Mouse (Mus musculus) heart, postnatal 0 days (tissue): ENCODE data around the gene Glp2r. TPM values are rescaled to one million over a fixed set of nuclear protein-coding genes. Genes with fewer than 3 reads are reported as not detected.

ENCODE experiments used
- ATAC-seq: fragments of 200-750 bp; cut with Nextera tagmentation; 2 replicates; pipeline ENCODE4 v1.8.0; 2017; ENCODE audit warnings: low read depth, moderate number of reproducible peaks, moderate library complexity; ENCODE audit not compliant: insufficient read depth
- DNase-seq: peaks from one replicate; pipeline ENCODE4 v3.0.0-alpha.2; 2016; ENCODE audit warnings: low spot score
- H3K27ac ChIP-seq: fragments of 300-500 bp; sonication (generic); 2 replicates; pipeline ENCODE4 v1.5.1; 2014; ENCODE audit warnings: low read depth, mild to moderate bottlenecking
- H3K27me3 ChIP-seq: fragments of 300-500 bp; sonication (generic); 2 replicates; pipeline ENCODE4 v1.6.1; 2014; ENCODE audit warnings: low read length, mixed read lengths; ENCODE audit not compliant: control insufficient read depth, insufficient read depth
- H3K36me3 ChIP-seq: fragments of 300-500 bp; sonication (generic); replicated peaks from 2 replicates; pipeline ENCODE4 v1.6.1; 2014; ENCODE audit warnings: low read length, mixed read lengths; ENCODE audit not compliant: control insufficient read depth, insufficient read depth
- H3K4me1 ChIP-seq: fragments of 300-500 bp; sonication (generic); 2 replicates; pipeline ENCODE4 v1.6.1; 2014; ENCODE audit warnings: antibody characterized with exemption; ENCODE audit not compliant: control insufficient read depth, insufficient read depth
- H3K4me2 ChIP-seq: fragments of 300-500 bp; sonication (generic); 2 replicates; pipeline ENCODE4 v1.6.1; 2014; ENCODE audit warnings: low read depth, mild to moderate bottlenecking, low read length, moderate library complexity
- H3K4me3 ChIP-seq: fragments of 300-500 bp; sonication (generic); 2 replicates; pipeline ENCODE4 v1.5.1; 2014; ENCODE audit warnings: low read depth, low read length
- H3K9ac ChIP-seq: fragments of 300-500 bp; sonication (generic); replicated peaks from 2 replicates; pipeline ENCODE4 v1.6.1; 2014; ENCODE audit warnings: low read depth, low read length, mixed read lengths
- H3K9me3 ChIP-seq: fragments of 300-500 bp; sonication (generic); replicated peaks from 2 replicates; pipeline ENCODE4 v1.6.1; 2016; ENCODE audit warnings: low read length; ENCODE audit not compliant: control insufficient read depth
- CTCF ChIP-seq: IDR thresholded peaks from 2 replicates; pipeline ENCODE4 v1.5.1; 2016; ENCODE audit warnings: antibody characterized with exemption, control low read depth, low read depth
- EP300 ChIP-seq: IDR thresholded peaks from 2 replicates; pipeline ENCODE4 v1.6.1; 2016; ENCODE audit warnings: antibody characterized with exemption, low read depth
- WGBS: fragments of 180-500 bp; shearing (Covaris S2); extraction: QIAGEN DNeasy Blood & Tissue Kit; methylation state at CpG from one replicate; pipeline ENCODE4 v1.1.7; 2014; 5-methylcytosine and 5-hydroxymethylcytosine counted together
- polyA plus RNA-seq: library from polyadenylated mRNA; unstranded; fragments of >200 nt; fragmentation: Nextera tagmentation; extraction: Ambion mirVana; gene quantifications from 2 replicates; pipeline ENCODE4 v1.2.1, GENCODE M21; 2015
- total RNA-seq: library from RNA; depleted of rRNA; stranded (reverse); fragments of >200 nt; gene quantifications from 2 replicates; pipeline ENCODE4 v1.2.3, GENCODE M21; 2014; ENCODE audit warnings: low replicate concordance

Gene Glp2r
- total and polyA plus RNA-seq, 2 experiments from 2014 or later: not detected

- Histone ChIP-seq H3K4me1 (no peaks in the 10 kb centered on the region; the same call in 1 of the 2 replicates), H3K36me3 (no peaks in the 10 kb centered on the region), H3K4me2 (no peak overlapping the region), H3K9ac (no peak overlapping the region; the same call in 1 of the 2 replicates), H3K4me3 (no peak overlapping the region), H3K9me3 (no peaks in the 10 kb centered on the region), H3K27ac (no peak overlapping the region), H3K27me3 (no peaks in the 10 kb centered on the region)
- WGBS: 86% methylated on average over 9 of the region's 9 CpGs
- DNase-seq: no peak
- ATAC-seq: no peak
- no peak for TF ChIP-seq EP300
Observed at GRCm38 (mm10) chr11:67653521-67654090, 117.3 kb downstream of the Glp2r start.

GRCm38 (mm10) chr11:67652893-67653255, 118.1 kb downstream of the Glp2r start:
- Histone ChIP-seq H3K36me3 (no peaks in the 10 kb centered on the region), H3K27ac (no peak overlapping the region), H3K4me2 (no peak overlapping the region), H3K4me1 (no peaks in the 10 kb centered on the region; the same call in 1 of the 2 replicates), H3K9me3 (no peaks in the 10 kb centered on the region), H3K4me3 (no peak overlapping the region), H3K9ac (no peak overlapping the region), H3K27me3 (no peaks in the 10 kb centered on the region)
- TF ChIP-seq EP300 (no peak), CTCF (no peak)
- WGBS: 49% methylated on average over 6 of the region's 6 CpGs
- DNase-seq: no peak
- ATAC-seq: no peak

GRCm38 (mm10) chr11:67652194-67652892, 118.6 kb downstream of the Glp2r start:
- Histone ChIP-seq H3K27ac (no peak overlapping the region), H3K4me2 (no peak overlapping the region), H3K9me3 (no peaks in the 10 kb centered on the region), H3K27me3 (no peaks in the 10 kb centered on the region), H3K4me3 (no peak overlapping the region), H3K4me1 (no peaks in the 10 kb centered on the region; the same call in 1 of the 2 replicates), H3K36me3 (no peaks in the 10 kb centered on the region), H3K9ac (no peak overlapping the region)
- ATAC-seq: no peak
- WGBS: 16% methylated on average over 14 of the region's 14 CpGs
- DNase-seq: no peak
- peak; percentile 76 for TF ChIP-seq CTCF
- no peak for TF ChIP-seq EP300

- H3K36me3 ChIP-seq: no peaks in the 10 kb centered on the region
- ATAC-seq (no peak), DNase-seq (no peak)
- H3K27ac ChIP-seq: no peak overlapping the region
- no peak overlapping the region for H3K4me3 ChIP-seq
- H3K27me3 ChIP-seq: no peaks in the 10 kb centered on the region
- WGBS: 62% methylated on average over 6 of the region's 6 CpGs
- H3K9ac ChIP-seq: no peak overlapping the region
- no peak for TF ChIP-seq EP300
- no peak for TF ChIP-seq CTCF
- no peaks in the 10 kb centered on the region; the same call in 1 of the 2 replicates for H3K4me1 ChIP-seq
- no peaks in the 10 kb centered on the region for H3K9me3 ChIP-seq
- H3K4me2 ChIP-seq: no peak overlapping the region
Observed at GRCm38 (mm10) chr11:67651731-67652130, 119.2 kb downstream of the Glp2r start.

GRCm38 (mm10) chr11:67649971-67650707, 120.8 kb downstream of the Glp2r start:
- 58% methylated on average over 10 of the region's 10 CpGs for WGBS
- H3K27ac ChIP-seq: no peak overlapping the region
- no peak for TF ChIP-seq CTCF
- no peak for TF ChIP-seq EP300
- no peaks in the 10 kb centered on the region for H3K36me3 ChIP-seq
- H3K4me2 ChIP-seq: no peak overlapping the region
- H3K9ac ChIP-seq: no peak overlapping the region
- no peaks in the 10 kb centered on the region for H3K27me3 ChIP-seq
- H3K9me3 ChIP-seq: no peaks in the 10 kb centered on the region
- DNase-seq (no peak), ATAC-seq (no peak)
- no peaks in the 10 kb centered on the region; the same call in 1 of the 2 replicates for H3K4me1 ChIP-seq
- H3K4me3 ChIP-seq: no peak overlapping the region
